Mouse (Mus musculus) brain, embryonic 14.5 days (tissue): ENCODE results near the gene Alkbh7. TPM values are rescaled to one million over a fixed set of nuclear protein-coding genes. Genes with fewer than 3 reads are reported as not detected.

Experiments
- DNase-seq: peaks from one replicate; pipeline ENCODE4 v3.0.0-alpha.2; 2011; ENCODE audit warnings: low read depth
- CTCF ChIP-seq: fragments of 200-500 bp; IDR thresholded peaks from 2 replicates; pipeline ENCODE4 v1.5.1; 2012; ENCODE audit warnings: inconsistent platforms, mild to moderate bottlenecking, moderate library complexity, borderline replicate concordance; ENCODE audit not compliant: insufficient read depth, insufficient read length; ENCODE audit errors: extremely low read depth
- POLR2A ChIP-seq: fragments of 200-500 bp; IDR thresholded peaks from 2 replicates; pipeline ENCODE4 v1.6.1; 2012; ENCODE audit warnings: mild to moderate bottlenecking, inconsistent platforms, borderline replicate concordance; ENCODE audit not compliant: poor library complexity, insufficient read depth, insufficient read length, severe bottlenecking; ENCODE audit errors: extremely low read depth
- polyA plus RNA-seq: library from polyadenylated mRNA; depleted of rRNA; stranded (reverse); fragments of >200 nt; gene quantifications from 2 replicates; pipeline ENCODE4 v1.2.3, GENCODE M21; 2012

Alkbh7 gene
- polyA plus RNA-seq, 1 experiment, result 30.2 TPM

DNA sequence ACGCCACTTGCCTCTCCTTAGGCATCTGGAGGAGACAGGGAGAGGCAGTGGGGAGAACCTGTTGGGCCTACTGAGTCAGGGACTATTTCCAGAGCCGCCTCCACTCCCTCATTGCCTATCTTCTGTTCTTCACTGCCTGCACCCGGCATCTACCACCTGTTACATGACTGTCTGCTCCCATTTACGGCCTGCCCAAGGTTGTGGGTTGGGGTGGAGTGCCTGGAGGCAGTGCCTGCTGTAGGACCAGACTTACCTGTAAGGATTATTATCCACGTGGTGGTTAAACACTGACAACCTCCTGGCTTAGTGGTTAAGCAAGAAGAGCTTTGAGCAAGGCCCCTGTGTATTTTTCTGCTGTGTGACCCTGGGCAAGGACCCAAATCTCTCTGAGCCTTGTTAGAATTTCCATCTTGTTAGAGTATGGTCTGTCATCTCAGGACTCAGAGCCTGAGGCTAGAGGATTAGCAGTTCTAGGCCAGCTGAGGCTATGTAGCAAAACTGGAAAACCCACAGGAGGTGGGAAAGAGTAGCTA, 22.4 kb upstream of the Alkbh7 start:
- TF ChIP-seq CTCF (no peak), POLR2A (no peak)
- no peak for DNase-seq

DNA sequence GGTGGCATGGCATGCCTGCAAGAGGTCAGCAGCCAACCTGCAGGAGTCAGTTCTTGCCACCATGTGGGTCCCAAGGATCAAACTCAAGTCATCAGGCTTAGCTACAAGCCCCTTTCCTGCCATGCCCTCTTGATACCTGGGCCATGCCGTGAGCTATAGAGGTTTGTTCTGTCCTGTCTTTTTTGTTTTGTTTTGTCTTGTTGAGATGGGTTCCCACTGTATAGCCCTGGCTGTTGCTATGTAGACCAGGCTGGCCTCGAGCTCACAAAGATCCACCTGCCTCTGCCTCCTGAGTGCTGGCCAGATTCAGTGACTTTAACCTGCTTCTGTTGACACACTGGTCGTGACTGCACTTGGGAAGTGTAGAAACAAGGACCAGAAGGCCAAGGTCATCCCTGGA, 21.7 kb upstream of the Alkbh7 start:
- TF ChIP-seq POLR2A (no peak), CTCF (no peak)

DNA sequence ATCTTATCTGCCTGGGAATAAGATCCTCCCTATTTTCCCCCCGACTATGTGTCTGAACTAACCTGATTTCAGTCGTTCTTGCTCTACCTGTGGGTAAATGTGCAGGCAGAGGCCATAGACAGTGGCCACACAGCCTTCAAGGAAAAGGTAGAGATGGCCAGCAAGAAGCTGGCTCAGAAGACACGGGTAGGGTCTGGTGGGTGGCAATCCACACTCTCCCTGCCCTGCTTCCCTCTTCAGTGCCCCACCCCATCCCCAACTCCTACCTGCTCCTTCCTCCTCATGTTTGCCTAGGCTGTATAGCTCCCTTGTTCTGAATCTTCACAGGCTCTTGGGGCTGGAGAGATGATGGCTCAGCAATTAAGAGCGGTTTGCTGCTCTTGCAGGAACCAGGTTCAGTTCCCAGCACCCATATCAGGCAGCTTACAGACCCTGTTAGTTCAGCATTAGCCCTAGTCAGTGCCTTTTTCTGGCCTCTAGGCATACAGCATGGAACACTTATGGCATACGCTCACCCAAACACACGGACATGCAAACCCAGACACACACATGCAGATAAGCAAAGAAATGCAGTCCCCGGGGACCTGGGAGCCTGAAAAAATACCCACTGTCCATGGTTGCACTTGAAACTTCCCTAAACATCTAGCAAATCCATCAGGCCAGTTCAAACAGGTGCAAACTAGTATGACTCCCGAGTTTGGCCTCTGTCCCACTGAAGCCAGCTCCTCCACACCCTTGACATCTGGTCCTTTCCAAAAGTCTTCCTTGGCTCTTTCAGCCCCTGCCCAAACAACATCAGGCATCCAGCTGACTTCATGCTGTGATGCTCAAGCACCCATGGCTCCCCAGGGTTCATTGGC, 20.4 kb upstream of the Alkbh7 start:
- no peak for DNase-seq
- TF ChIP-seq CTCF, result no peak
- no peak for TF ChIP-seq POLR2A

More for the DNA sequence above, 21.7 kb upstream of the Alkbh7 start:
- DNase-seq, result no peak

DNA sequence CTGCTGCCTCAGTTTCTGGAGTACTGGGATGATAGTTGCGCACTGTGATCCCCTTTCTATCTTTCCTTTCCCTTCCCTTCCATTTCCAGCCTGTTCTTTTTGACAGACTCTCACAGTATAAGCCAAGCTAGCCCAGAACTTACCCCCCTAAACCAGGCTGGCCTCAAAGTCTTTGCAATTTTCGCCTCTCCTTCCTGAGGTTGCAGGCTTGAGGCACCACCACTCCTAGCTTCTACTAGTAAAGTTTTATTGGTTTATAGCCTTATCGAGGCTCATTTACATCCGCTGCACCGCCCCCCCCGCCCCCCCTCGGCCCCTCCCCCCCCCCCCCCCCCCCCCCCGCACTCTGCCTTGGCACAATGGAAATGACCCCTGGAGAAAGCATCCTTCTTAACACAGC, 17.6 kb upstream of the Alkbh7 start:
- no peak for TF ChIP-seq POLR2A
- TF ChIP-seq CTCF, result no peak

DNA sequence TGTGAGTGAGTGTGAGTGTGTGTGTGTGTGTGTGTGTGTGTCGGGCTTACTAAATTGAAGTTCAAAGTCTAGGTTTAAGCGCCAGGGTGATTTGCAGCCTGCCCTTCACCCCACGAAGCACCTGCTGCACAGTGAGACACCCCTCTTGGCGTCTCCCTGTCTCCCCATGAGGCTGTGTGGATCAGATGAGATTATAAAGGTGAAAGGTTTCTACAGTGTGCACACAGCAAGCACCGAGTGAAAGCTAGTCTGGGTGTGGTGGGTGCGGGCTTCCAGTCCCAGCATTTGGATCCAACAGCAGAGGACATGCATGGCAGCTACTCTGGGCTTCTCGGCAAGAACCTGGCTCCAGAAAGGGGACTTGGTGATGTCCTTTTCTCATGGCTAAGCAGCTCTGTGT, 16.1 kb upstream of the Alkbh7 start:
- TF ChIP-seq CTCF, result no peak
- TF ChIP-seq POLR2A, result no peak
- DNase-seq, result no peak

More for the DNA sequence above, 17.6 kb upstream of the Alkbh7 start:
- no peak for DNase-seq

DNA sequence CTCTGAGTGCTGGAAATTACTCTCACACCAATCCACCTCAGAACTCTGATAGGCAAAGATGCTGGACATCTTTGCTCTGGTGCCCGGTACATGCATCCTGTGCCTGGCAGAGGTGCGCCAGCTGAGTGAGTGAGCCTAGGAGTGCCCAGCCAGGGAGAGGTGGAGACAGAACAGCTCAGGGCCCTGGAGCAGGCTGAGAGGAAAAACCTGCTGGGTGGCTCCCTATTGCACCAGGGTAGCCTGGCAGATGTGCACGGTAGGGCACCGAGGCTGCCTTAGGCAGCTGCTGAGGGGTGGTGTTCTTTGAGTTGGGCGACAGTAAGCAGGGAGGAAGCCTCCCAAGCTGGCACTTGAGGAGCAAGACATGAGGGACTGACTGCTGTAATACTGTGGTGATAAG, 15.1 kb upstream of the Alkbh7 start, which contains the start of gene Acer1:
TSS of gene Acer1 (minus strand) at position 114 of the 400 bp plus-strand sequence.
- no peak for DNase-seq
- TF ChIP-seq CTCF, result no peak
- TF ChIP-seq POLR2A, result no peak

DNA sequence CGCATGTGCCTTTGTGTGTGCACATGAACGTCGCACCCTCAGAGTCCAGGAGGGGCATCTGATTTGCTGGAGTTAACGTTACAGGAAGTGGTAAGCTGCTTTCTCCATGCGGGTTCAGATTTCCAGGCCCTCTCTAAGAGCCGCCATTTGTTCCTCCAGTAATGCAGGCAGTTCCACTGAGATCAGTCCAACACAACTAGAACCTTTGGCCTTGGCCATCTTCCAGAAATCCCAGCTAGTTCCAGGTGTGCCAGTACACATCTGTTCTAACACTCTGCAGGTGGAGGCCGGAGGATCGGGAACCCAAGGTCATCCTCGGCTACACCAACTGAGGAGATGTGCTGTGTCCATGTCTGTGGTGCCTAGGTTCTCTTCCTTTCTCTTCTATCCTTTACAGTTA, 12.3 kb upstream of the Alkbh7 start:
- DNase-seq, result no peak
- TF ChIP-seq POLR2A (no peak), CTCF (no peak)

DNA sequence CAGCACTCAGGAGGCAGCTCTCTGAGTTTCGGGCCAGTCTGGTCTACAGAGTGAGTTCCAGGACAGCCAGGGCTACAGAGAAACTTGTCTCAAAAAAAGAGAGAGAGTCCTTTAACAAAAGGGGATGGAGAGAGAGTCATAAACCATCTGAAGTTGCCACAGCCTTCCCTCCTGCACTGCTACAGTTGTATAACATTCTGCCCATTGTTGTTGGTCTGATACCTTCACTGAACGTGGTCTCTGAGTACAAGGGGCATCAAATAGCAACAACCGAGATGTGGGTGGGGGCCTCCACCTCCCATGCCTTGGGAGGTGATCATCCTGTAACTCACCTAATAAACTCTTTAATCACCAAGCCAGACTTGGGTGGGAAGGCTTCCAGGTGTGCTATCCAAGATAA, 11.5 kb upstream of the Alkbh7 start:
- DNase-seq, result no peak
- TF ChIP-seq CTCF, result no peak
- no peak for TF ChIP-seq POLR2A

DNA sequence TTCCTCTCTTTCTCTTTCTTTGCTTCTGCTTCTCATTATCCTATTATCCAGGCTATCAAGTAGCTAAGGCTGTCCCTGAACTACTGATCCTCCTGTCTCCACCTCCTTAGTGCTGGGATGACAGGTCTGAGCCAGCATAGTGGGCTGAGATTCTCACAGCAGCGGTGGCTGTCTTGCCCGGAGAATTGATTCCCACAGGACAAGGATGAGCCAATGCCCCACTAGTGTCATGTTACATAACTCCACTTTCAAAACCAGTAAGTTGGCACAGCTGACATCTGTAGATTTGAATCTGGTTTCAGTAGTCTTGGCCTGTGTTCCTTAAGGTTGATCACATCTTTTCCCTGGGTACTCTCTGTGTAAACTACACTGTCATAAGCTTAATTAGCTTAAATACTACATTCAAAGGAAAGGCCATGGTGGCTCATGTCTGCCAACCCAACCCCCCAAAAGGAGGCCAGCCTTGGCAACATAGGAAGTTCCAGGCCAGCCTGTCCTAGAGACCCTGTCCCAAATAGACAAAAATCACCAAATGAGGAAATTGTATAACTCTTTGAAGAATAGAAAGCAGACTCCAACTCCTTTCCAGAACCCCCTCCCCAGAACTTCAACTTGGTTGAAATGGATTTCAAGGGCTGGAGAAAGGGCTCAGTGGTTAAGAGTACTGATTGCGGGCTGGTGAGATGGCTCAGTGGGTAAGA, 10.9 kb upstream of the Alkbh7 start:
- DNase-seq, result no peak

DNA sequence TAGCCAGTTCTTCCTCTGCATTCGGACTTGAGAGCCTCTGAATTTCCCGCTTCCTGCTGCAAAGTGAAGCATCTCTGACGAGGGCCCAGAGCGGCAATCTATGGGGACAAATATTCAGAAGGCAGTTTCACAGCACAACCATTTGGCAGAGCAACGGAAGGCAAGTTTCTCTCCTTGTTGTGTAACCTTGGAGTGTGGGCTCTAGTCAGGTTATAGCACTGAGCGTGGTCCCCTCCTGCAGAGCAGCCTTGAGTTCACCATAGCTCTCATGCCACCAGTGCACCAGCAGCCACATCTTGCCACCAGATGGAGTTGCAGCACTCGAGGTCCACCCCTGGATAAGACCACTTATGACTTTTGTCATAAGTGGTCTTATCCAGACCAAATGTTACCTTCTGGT, 8.7 kb upstream of the Alkbh7 start:
- no peak for DNase-seq
- TF ChIP-seq CTCF (no peak), POLR2A (no peak)

More for the DNA sequence above, 10.9 kb upstream of the Alkbh7 start:
- TF ChIP-seq CTCF (no peak), POLR2A (no peak)

DNA sequence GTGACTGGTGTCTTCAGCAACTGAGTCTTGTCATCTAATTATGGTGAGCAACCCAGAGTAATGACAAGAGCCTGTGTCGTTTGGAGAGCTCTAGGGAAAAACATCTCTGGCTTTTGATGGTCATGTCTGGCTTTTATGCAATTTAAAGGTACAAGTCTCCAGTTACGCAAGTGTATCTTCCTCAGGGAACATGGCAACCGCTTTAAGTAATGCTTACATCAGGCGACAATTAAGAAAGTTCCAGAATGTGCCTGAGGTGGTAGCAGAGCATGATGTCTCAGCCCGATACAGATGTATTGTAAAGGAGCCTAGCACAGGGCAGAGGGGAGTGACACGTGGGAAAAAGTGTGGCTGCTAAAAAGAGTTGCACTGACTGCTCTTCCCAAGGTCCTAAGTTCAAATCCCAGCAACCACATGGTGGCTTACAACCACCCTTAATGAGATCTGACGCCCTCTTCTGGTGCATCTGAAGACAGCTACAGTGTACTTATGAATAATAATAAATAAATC, 8.2 kb upstream of the Alkbh7 start:
- no peak for DNase-seq
- TF ChIP-seq POLR2A, result no peak
- TF ChIP-seq CTCF, result no peak
